Mouse (Mus musculus): ENCODE measurements around the gene Mast1. TPM values are rescaled to one million over a fixed set of nuclear protein-coding genes. Genes with fewer than 3 reads are reported as not detected.
A peak's percentile ranks its signal among the peaks of the same experiment; 100 is the strongest.
"Not testable (repeated sequence)": the region's sequence is repeated elsewhere in the genome, so short reads cannot be mapped to it uniquely, and the experiment has no call there.

Gene Mast1
- total RNA-seq, 2 experiments from 2014 or later = 0.07 TPM; not detected in 1

- no peak for DNase-seq (ENCODE audit: low spot score)
Measured at GRCm38 (mm10) chr8:84910551-84910950, 26.6 kb downstream of the Mast1 start.

- DNase-seq (ENCODE audit: low spot score) = no peak
Measured at GRCm38 (mm10) chr8:84909949-84910348, 27.2 kb downstream of the Mast1 start.

GRCm38 (mm10) chr8:84909162-84909767 lies 27.9 kb downstream of the Mast1 start:
- no peak for DNase-seq (ENCODE audit: low spot score)

DNA sequence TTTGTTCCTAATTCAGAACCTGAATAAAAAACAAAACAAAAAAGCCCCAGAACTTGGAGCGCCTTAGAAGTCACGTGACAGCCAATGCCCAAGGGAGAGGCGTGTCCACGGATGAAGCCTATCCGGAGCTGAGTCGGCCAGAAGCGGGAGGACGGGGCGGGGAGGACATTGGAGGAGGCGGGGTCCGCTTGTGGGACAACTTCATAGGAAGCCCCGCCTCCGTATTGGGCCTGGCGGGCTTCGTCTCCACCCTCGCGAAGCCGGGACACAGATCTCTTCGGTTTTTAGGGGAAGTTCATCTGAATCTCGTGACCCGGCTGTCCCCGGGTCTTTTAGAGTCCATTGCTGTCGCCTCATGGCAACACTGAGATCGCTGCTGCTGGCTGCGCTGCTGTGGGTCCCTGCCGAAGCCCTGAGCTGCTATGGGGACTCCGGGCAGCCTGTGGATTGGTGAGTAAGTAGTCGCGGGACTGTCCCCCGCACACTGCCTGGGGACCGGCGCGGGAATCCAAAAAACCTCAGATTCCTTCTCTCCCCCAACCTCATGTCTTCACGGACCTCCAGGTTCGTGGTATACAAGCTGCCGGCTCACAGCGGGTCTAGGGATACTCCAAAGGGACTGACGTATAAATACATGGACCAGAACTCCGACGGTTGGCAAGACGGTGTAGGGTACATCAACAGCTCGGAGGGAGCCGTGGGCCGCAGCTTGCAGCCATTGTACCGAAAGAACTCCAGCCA lies 28.6 kb downstream of the Mast1 start, which contains the start of gene Dnase2a:
Gene Dnase2a (plus strand): TSS at position 140 of the 741 bp plus-strand sequence.
- peak; percentile 98 for DNase-seq (ENCODE audit: low spot score)

GRCm38 (mm10) chr8:84907979-84908378 lies 29.2 kb downstream of the Mast1 start:
- DNase-seq (ENCODE audit: low spot score) = not testable (repeated sequence)

DNA sequence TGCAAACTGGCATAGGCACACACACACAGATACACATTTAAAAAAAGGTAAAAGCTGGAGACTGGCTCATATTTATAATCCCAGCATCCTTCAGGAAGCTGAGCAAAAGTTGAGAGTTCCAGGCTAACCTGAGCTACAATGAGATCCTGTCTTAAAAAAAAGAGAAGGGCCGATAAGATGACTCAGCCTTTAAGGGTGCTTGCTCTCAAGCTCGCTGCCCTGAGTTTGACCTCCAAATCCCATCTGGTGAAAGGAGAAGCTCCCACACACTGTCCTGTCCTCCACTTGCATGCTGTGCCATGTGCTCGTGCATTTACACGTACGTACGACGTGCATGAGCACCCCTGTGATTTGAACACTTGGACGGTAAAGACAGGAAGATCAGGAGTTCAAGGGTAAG lies 29.7 kb downstream of the Mast1 start:
- DNase-seq (ENCODE audit: low spot score) = no peak

- no peak for DNase-seq (ENCODE audit: low spot score)
Measured at GRCm38 (mm10) chr8:84907037-84907436, 30.1 kb downstream of the Mast1 start.

DNA sequence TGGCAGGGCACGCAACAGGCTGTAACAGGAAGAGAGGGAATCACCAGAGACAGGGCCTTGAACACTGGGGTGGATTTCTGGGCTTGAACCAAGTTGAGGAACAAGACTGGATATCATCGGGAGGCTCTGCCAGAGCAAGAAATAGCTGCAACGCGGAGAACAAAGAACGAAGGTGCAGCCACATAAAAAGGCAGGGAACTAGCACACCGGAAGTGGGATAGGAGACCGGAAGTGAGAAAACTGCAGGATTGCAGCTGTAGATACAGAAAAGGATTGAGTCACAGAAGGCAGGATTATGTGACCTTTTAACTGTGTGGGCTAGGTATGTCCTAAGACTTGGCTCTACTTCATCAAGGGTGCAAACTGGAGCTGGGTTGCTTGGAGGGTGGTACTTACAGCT lies 32.8 kb downstream of the Mast1 start:
- DNase-seq (ENCODE audit: low spot score) = no peak

GRCm38 (mm10) chr8:84902920-84903661 lies 34.1 kb downstream of the Mast1 start:
- DNase-seq (ENCODE audit: low spot score) = peak; percentile 93

DNA sequence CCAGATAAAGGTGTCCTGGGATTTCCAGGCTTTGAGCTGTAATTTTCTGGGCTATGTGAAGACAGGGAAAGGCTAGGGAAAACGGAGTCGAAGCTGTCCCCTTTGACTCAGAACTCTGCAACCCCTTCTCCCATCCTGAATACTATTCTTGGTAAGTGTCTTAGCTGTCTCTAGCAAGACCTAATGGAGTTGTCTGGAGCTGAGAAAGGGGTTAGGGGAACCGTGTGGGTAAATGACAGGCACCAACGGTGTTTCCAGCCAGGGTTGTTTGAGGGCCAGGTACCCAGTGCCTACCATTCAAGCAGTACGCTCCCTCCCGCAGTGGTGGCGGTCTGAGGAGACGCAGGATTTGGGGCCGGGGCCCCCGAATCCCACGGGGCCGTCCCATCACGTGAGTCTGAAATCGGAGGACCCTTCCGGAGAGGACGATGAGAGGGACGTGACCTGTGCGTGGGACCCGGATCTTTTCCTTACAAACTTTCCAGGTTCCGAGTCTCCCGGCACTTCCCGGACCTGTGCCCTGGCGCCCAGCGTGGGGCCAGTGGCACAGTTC lies 34.7 kb downstream of the Mast1 start:
- DNase-seq (ENCODE audit: low spot score) = no peak

- no peak for DNase-seq (ENCODE audit: low spot score)
Measured at GRCm38 (mm10) chr8:84901752-84902151, 35.4 kb downstream of the Mast1 start, which contains the start of gene Klf1. TSS of gene Klf1 (plus strand) at chr8:84901928.

- no peak for DNase-seq (ENCODE audit: low spot score)
Measured at GRCm38 (mm10) chr8:84901071-84901470, 36.1 kb downstream of the Mast1 start.

GRCm38 (mm10) chr8:84895963-84896362 lies 41.2 kb downstream of the Mast1 start:
- DNase-seq (ENCODE audit: low spot score) = no peak

- peak; percentile 96 for DNase-seq (ENCODE audit: low spot score)
Measured at GRCm38 (mm10) chr8:84893709-84894134, 43.4 kb downstream of the Mast1 start, which contains the start of gene Gcdh. TSS of gene Gcdh (minus strand) at chr8:84893921.

DNA sequence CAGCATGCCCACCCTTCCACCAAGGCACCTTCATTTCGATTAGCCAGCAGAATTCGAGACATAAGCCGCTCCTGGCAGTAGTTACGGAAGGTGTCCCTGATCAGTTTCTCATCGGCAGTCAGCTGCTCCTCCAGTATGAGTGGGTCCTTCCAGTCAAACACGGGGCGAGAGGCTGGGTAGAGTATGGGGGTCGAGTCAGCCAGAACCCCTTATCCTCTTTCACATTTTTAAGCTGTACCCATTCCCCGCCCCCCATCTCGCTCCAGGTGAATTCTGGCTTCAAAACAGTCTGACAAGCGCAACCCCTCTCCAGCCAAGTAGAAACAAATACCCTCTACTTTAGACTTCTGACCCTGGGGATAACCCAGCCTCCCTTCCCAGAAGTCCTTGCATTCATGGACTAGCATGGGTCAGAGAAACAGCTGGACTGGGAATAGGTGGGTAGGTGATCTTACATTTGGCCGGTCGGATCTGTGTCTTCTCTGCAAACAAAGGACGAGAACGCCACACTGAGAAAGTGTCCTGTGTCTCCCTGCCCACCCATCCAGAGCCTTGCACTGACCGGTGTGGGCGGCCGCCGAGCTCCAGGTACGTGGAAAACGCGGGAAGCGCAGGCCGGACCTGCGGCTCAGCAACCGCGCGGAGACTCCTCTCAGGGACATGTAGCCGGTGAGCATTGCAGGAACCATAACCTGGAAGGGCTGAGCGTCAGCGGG lies 44.0 kb downstream of the Mast1 start:
- DNase-seq (ENCODE audit: low spot score) = no peak

DNA sequence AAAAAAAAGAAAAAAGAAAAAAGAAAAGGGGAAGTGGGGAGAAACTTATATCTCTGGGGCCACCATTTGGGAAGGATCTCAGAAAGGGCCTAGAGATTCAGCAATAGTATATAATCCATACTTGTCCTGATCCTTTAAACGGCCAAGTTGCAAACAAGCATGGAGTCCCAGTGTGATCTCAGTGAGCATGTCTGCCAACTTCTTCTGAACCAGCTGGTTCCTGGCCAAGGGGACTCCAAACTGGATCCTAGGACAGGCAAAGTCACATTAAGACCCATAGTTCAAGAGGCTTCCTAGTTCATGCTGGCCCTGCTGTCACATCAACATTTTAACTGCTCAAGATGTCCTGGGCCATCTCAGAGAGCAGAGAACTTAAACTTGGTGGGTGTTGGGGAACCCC lies 48.0 kb downstream of the Mast1 start:
- DNase-seq (ENCODE audit: low spot score) = no peak

- DNase-seq (ENCODE audit: low spot score) = no peak
Measured at GRCm38 (mm10) chr8:84888280-84888679, 48.9 kb downstream of the Mast1 start.

- no peak for DNase-seq (ENCODE audit: low spot score)
Measured at GRCm38 (mm10) chr8:84884728-84885127, 52.4 kb downstream of the Mast1 start.

DNA sequence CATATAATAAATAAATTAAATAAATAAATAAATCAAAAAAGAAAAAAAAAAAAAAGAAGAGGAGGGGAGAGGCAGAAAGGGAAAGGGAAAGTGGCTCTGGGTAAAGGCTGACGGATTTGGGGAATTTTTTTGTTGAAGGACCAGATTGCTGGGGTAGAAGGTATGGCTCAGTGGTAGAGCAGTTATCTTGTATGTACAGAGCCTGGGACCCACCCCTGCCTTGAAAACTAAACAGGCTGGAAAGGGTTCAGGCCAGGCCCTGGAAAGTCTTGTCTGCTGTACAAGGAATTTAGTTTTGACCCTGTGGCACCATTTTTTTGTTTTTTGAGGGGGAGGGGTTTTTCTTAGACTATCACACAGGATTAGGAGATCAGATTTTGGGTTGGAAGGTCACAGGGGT lies 58.2 kb downstream of the Mast1 start:
- no peak for DNase-seq (ENCODE audit: low spot score)

- DNase-seq (ENCODE audit: low spot score) = no peak
Measured at GRCm38 (mm10) chr8:84877297-84878035, 59.7 kb downstream of the Mast1 start.

Measured in gastrocnemius, adult 18-20 months (tissue).